Mouse (Mus musculus): ENCODE data around the gene Rere.

Rere gene

DNA sequence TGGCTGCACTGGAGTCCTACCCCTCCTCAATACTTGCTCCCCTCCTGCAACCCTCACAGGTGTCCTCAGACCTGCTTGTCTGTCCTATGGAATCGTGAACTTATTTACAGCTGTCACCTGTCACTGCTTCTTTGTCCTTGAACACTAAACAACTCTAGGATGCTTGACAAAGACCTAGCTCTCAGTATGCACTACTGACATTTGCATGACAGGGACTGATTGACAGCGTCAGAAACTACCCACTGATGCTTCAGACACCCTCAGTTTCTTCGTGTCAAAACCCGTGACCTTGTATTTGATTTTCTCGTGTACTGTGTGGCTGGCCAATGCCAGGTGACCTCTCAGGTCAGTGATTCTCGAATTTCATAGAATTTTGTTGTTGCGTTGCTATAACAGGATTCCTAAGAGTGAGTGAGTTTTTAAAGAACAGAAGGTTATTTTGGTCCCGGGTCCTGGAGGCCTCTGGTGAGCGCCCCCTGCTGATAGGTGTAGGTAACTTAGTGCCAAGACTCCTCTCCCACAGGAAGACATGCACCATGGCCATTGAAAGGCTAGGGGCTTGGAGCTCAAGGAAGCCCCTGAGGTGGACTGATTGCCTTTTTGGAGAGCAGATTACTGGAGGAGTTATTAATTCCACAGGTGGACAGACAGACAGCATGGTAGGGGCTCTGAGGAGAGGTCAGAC, 378.6 kb downstream of the Rere start:
- in situ Hi-C loops (cut with MboI; ENCODE audit: unreplicated experiment in 2 of 2): loop anchor here (5.0 to 25.0 kb wide), 5 partner anchors 205 to 477 kb away; no protein-coding TSS in a partner anchor

- in situ Hi-C loops (cut with MboI; ENCODE audit: unreplicated experiment in 2 of 2): loop anchor here (10.0 to 25.0 kb wide), 2 partner anchors 203 to 475 kb away; no protein-coding TSS in a partner anchor
Measured at GRCm38 (mm10) chr4:150661886-150662285, 380.4 kb downstream of the Rere start.

GRCm38 (mm10) chr4:150663192-150663591, 381.7 kb downstream of the Rere start:
- in situ Hi-C loops (cut with MboI; ENCODE audit: unreplicated experiment in 2 of 2): loop anchor here (10.0 to 25.0 kb wide), 2 partner anchors 202 to 474 kb away; no protein-coding TSS in a partner anchor

DNA sequence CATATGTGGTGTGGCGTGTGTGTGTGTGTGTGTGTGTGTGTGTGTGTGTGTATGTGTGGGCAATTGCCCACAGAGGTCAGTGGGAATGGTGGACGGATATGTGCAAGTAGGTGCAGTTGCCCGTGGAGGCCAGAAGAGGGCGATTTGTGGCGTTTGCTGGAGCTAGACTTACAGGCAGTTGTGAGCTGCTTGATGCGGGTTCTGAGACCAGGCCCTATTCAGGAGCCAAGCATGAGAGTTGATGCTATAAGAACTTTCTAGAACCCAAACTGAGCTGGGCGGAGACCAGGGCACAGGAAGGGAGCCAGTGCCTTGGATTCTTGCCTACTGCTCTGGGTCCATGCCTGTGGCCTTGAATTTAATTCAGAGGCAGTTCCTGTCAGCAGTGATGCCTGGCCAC, 383.3 kb downstream of the Rere start:
- in situ Hi-C loops (cut with MboI; ENCODE audit: unreplicated experiment in 2 of 2): loop anchor here (10.0 to 25.0 kb wide), 2 partner anchors 200 to 473 kb away; no protein-coding TSS in a partner anchor

- in situ Hi-C loops (cut with MboI; ENCODE audit: unreplicated experiment in 2 of 2): loop anchor here (10.0 to 25.0 kb wide), 2 partner anchors 199 to 471 kb away; no protein-coding TSS in a partner anchor
Measured at GRCm38 (mm10) chr4:150665806-150666205, 384.4 kb downstream of the Rere start.
